Mouse (Mus musculus) ES-Bruce4 (cell line): ENCODE data around the gene Slc20a1.

ENCODE experiments used
- CTCF ChIP-seq: IDR thresholded peaks from one replicate; pipeline ENCODE4 v1.8.1; 2011; ENCODE audit warnings: low read depth, low read length
- POLR2A ChIP-seq: IDR thresholded peaks from one replicate; pipeline ENCODE4 v1.8.1; 2011; ENCODE audit warnings: low read length; ENCODE audit not compliant: insufficient read depth

DNA sequence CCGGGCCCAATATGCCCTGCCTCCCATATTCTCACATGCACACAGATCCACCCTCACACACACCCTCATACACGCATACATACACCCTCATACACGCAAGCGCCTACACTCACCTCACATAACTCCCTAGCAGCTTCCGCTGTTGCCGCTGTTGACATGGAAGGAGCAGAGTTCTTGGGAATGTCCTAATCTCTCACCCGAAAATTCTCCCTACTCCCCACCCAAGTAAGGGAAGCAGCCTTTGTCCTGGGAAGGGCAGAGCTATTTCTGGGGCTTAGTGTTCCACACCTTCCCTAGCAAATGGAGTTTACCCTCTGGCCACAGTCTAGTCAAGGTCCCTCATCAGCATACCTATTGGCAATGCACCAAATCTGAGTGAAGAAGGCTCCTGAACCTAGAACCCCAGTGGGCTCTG, 49.1 kb downstream of the Slc20a1 start:
- no peak for TF ChIP-seq POLR2A
- TF ChIP-seq CTCF, result no peak
